Mouse (Mus musculus) retina, postnatal 7 days (tissue): ENCODE results near the gene Ddx54.

Experiments
- DNase-seq: peaks from one replicate; pipeline ENCODE4 v3.0.0-alpha.2; 2012; ENCODE audit warnings: low read depth, low spot score

Gene Ddx54

DNA sequence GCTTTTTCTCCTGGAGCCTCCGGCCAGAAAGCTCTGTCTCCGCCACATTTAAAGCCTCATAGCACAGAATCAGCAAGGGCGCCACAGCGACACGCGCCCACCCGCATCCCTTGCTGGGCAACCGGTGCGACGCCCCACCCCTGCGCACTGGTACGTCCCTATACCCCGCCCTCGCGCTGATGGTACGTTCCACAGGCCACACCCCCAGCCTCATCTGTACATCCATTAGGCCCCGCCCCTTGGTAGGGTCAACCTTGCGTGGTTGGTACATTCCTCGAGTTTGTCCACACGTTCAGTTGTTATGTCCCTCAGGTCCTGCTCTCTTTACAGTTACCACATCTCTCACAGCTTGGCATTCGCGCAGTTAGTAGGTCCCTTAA lies at the start of gene Ddx54, which contains the start of gene Rita1:
Gene Ddx54 (plus strand): TSS at position 298 of the 380 bp plus-strand sequence.
Gene Rita1 (minus strand): TSS at position 148 of the 380 bp plus-strand sequence.
- no peak for DNase-seq

DNA sequence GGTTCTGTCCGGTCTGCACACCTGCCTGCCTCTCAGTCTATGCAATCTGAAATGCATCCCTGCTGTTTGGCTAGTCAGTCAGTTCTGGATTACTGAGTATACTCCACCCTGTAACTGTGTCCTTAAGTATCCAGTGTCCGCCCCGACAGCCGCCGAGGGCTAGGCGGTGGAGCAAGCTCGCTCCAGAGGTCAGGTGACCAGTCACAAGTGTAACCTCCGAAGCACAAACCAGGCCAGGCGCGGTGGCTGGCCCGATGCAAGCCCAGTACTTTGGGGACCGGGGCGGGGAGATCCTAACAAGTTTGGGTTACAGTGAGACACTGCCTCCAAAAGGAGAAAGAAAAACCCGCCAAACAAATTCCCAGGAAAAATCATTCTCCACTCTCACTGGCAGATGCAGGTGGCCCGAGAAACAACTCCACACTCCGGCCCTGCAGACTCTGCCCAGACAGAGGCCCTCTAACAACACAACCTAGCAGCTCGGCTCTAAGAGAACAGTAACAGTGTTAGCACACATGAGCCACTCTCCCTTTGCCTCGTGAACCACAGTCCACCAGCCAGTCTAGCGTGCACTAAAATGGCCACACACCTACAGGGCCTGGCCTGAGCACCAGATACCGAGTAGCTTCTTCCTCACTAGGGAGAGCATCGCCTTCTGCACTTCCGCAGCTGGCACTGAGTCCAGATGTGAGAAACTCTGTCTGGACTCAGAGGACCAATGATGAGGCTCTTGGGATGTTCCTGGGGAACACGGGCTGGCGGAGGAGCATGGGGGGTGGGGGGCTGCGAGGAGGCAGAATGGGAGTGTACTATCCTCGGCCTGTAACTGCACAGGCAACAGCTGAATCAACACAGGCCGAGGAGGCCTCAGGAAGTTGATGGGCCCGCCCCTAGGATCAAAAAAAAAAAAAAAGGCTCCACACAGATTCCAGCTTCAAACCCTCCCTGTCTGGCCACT lies 49.3 kb upstream of the Ddx54 start:
- no peak for DNase-seq

DNA sequence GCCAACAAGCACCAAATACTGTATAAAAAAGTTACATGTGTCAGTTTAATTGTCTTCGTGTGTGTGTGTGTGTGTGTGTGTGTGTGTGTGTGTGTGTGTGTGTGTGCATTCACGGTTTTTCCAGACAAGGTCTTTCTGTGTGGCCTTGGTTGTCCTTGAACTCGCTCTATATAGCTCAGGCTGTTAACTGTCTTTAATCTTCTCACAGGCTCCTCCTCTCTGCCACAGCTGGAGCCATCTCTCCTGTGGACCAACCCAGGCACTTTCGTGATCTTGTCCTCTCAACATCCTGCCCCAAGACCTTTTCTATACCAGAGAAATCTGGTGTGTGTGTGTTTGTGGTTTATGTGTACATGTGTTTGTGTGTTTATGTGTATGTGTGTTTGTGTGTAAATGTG lies 48.6 kb upstream of the Ddx54 start:
- DNase-seq, result no peak

DNA sequence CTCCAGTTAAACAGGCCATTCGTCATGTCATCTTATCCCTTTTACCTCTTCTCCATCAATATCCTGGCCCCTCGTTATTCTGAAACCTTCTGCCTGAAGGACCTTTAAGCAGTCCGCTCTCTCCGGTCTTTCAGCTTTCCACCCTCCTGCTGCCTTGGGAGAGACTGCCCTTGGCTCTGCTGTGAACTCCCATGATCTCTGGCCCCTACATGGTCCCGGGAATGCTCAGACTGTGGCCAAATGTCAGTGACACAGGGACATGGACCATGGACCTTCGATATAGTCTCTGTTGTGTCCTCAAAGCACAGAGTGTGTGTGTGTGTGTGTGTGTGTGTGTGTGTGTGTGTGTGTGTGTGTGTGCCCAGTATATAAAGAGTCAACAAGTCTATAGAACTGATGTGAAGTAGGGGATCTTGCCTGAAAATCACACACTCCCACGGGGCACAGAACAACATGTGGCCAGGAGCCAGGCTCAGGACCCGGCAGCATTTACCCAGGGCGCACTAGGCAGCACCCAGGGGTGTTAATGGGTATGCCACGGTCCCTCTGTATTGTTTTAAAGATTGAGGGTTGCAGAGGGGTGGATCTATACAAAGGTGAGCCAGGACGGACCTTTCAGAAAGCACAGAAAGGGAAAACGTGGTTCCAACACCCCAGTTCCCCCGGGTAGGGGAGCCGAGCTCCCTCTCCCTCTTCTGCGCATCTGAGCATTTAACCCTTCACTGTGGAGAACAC lies 47.2 kb upstream of the Ddx54 start:
- no peak for DNase-seq

DNA sequence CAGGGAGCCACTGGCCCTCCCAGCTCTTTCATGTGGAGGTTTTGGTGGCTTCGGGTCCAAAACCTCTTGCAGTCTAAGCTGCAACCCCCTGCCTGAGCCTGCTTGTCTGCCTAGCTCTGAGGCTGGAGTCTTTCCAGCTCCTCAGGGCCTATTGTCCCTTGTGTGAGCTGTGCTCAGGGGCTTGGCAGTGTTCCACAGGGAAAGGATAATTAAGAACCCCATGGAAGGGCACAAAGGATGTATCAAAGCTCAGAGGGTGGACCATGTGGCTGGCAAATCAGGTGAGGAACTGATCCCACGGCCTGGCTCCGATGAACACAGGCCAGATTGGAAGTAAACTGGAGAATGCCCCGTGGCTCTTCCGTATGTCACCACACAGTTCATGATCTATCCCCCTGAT lies 46.4 kb upstream of the Ddx54 start:
- DNase-seq, result no peak

DNA sequence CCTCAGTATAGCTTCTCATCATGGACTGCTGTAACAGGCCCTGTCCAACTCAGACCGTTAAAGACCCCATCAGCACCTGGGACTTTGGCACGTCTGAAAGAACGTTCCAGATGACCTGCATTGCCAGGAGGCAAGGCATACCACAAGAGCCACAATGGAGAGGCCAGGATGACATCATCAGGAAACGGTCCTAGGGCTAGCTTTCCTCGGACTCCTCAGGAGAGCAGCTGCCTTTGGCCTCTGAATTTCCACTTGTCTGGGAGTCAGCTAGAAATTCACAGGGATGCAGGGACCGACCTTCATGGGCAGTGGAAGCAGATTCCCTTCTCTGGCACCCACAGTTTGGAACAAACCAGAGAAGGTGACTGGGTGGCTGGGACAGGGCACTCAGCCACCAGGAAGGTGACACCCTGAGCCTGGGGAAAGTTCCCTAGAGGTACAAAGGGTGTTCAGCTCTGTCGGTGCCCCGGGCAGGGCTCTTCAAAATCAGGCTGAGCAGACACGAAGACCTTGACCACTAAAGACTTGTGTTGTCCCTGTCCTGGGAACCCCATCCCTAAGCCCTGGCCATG lies 45.8 kb upstream of the Ddx54 start:
- no peak for DNase-seq

DNA sequence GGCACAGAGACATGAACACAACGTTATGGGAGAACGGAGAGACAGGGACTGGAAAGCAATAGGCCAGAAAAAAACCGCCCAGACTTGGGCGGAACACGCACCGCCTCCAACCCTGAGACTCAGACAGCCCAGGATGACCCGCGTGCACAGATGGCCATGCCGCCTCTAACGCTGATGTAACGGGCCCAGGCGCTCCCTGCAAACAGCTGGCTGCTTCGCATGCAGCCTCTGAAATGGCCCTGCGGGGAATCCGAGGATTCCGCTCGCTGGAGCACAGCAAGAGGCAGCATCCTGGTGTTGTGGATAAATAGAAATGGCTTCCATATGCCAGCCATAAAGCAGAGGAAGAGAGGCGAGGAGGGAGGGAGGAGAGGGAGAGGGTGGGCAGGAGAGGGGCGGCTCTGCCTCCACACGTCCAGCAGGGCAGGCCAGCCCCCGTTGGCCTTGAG lies 45.3 kb upstream of the Ddx54 start:
- DNase-seq, result peak; percentile 46

DNA sequence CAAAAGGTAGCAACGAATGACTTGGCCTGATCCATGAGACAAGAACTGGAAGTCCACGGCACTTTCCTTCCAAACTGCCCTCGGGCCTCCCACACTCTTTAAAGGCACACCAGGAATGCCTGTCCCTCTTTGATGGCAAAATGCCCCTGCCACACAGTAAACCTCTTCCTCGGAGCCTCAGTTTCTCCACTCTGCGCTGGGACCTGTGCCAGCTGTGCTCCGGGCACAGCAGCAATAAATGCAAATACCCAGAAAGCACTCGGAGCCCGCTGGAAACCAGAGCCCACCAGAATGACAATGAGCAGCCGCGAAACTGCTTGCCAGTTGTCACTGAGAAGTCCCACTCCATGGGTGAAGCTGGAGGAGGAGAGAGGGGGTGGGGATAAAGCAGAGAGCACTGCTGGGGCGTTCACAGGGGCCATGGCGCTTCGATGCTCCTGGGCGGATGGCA lies 44.8 kb upstream of the Ddx54 start:
- no peak for DNase-seq

DNA sequence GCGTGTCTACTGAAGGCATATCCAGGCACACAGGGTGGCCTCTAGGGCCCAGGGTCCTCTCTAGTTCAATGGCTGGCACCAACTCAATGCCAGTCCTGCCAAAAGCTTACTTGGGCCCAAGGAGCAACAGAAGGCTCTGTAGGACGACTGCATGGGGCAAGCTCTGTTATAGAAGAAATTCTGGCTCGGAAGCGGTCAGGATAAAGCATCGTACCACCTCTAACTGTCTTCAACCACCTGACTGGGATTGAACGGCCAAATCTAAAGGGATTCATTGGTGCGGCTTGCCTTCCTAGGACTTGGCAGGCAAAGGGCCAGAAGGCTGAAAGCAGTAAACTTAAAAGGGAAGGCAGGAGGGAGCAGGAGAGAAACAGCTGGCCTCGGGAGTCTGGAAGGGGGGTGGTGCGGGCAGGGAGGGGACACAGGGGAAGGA lies 44.2 kb upstream of the Ddx54 start:
- DNase-seq, result no peak

DNA sequence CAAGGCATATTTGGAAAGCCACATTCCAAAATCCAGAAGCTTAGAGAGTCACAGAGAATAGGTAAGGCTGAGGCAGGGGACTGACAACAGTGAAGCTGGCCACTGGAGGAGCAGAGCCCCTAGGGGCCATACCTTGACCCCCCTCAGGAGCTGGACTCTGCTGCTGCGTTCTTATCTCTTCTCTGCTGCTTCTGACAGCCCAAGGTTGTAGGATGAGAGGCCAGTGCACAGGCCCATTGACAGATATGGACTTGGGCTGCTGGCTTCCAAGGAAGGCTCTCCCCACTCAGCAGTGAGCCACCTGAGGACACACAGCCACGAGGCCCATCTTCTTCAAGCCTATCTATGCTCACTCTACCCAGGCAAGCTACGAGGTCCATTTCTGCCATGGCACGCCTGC lies 43.6 kb upstream of the Ddx54 start:
- no peak for DNase-seq

DNA sequence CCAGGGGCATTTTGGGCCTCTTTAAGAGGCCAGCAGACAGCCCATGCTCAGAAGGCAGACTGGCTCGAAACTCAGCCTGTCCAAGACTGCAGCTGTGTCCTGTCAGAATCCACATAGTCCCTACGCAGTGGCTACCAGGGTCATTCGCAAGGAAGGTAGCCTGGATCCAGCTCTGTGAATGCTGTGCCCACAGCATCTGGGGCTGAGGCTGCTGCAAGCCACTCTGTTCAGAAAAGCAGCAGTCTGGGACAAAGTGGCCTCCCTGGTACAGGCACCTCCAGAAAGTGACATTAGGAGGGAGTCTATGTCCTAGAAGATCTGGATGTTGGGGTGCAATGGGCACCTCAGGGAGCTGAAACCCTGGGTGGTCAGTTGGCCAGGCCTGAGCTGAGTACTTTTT lies 42.7 kb upstream of the Ddx54 start:
- no peak for DNase-seq

DNA sequence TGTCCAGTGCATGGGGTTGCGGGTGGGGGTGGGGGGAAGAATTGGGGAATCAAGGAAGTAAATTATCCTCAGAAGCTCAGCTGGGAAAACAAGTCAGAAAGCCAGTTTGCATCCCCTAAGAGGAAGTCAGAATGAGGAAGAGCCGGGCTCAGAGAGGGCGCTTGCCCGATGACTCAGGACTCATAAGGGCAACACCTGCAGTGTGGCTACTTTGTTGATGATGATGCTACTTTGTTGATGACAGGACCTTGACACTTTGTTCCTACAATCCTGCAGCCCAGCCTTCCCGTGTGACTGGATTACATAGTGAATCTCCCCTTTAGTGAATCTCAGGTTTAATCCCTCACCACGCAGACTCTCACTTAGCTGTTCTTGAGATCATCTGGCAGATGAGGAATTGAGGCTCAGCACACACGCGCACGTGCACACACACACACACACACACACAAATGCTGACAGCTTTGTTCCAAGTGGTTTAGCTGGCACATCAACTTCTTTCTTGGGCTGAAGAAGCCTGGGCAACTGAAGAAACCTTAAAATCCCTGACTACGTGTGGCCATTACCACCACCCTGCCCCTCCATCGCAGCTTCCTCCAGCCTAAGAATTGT lies 42.1 kb upstream of the Ddx54 start:
- DNase-seq, result no peak

DNA sequence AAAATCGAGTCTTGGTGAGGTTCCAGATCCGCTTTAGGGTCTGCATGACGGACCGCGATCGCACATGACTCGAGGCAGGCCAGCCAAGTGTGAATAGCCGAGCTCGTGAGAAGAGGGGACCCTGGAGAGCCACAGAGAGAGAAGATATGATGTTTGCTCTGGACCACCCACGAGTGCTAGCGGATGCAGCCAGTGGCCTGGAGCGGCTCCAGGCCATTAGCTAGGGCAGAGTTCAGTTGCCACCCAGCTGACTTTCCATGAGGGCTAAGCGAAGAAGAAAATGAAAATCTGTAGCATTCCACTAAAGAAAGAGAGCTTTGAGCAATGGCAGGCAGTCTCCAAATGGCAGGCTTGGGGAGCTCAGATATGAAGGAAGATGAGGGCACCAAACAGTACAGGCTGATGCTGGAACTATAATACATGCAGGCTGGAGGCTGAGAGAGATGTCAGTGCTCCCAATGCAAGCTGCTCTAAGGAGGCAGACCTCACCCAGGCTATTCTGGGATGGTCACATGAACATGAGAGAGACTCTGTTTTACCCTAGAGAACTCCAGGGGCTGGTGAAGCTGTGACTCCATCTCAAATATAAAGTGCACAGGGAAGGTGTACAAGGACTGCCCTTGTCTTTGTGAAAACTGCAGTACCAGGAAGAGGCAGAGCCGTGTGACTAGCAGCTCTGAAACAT lies 41.3 kb upstream of the Ddx54 start:
- no peak for DNase-seq

DNA sequence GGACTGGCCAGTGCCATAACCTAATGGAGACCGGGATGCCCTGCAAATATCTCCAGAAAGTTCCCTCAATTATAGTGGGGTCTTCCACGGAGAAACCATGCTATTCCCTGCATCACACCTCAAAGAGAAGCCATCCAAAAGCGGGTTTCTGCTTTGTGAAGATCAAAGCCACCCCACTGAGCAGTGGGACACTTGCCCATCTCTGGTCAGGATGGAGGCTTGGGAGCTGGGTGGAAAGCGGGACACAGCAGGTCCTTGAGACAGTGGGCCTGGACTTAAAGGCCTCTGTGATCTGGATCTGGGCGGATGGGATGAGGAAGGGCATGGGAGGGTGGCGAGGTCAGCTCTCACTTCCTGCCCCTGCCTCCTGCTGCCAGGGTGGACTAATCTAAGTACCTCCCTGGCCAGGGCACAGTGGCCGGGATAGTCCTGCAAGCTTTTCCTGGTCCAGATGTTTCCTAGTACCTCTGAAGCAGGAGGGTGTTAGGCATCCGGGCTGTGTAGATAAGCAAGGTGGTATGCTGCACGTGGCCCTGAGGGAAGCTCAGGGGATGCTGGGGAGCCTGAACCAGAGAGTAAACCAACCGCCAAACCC lies 38.0 kb upstream of the Ddx54 start:
- no peak for DNase-seq

DNA sequence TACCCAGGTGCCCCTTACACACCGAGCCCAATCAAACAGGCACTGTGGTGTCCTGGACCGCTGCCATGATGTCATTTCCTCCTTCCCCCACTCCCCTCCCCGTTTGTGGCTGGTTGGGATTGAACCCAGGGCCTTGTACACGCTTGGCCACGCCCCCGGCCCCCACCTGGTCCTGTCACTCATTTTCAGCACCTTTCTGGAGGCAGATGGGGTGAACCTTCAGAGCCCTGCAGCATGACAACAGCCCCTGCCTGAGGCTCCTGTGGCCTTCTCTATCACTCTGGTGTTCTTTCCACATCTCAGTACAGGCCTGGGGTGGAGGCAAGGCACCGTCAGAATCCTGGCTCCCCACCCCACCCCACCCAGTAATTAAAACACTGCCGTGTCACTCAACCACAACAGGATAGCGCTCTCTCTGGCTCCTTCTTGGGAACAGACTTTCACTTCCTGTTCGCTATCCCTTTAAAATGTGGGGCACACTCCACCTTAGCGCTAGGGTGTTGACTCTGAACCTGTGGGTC lies 35.7 kb upstream of the Ddx54 start:
- DNase-seq, result no peak

DNA sequence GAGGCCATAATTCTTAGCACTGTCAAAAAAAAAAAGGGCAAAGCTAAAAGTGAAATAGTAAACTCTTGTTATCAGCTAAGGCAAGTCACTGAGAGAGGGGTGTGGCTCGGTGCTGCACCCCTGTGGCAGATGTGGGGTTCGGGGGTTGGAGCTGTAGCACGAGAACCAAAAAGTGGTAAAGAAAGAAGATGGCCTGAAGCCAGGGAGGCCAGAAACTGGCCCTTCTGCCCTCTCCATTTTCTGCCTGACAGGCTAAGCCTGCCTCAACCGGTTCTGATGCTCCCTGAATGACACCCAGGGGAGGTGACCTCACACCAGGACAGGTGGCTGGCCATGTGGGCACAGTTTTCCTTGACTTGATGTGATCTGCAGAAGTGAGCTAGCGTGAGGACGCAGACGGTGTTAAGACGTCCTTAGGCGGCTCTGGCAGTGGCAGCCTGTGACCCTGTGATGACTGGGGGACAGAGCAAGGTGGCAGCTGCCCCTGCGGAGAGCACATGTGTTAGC lies 34.6 kb upstream of the Ddx54 start:
- DNase-seq, result no peak

DNA sequence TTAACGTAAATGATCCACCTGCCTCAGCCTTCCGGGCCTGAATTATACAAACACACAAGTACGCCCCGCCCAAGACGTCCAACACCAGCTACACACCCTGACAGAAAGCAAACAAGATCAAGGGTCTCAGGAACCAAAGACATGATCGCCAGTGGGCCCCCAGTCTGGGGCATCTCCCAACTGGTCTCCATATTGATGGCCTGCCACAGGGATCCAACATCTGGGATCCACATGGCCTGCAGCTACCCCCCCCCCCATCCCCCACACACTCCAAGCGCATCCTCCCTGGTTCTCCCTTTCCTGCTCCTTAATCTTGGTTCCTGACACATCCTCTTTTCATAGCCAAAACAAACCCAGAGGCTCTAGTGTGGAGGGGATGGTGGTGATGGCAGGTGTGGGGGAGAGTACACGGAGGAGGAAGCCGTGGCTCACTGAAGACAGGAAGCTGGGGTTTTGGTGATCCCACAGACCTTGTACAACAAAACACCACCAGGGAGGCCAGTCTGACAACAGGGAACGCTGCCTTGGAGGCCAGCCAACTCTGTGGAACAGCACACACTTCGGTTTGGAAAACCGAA lies 33.9 kb upstream of the Ddx54 start:
- DNase-seq, result no peak

DNA sequence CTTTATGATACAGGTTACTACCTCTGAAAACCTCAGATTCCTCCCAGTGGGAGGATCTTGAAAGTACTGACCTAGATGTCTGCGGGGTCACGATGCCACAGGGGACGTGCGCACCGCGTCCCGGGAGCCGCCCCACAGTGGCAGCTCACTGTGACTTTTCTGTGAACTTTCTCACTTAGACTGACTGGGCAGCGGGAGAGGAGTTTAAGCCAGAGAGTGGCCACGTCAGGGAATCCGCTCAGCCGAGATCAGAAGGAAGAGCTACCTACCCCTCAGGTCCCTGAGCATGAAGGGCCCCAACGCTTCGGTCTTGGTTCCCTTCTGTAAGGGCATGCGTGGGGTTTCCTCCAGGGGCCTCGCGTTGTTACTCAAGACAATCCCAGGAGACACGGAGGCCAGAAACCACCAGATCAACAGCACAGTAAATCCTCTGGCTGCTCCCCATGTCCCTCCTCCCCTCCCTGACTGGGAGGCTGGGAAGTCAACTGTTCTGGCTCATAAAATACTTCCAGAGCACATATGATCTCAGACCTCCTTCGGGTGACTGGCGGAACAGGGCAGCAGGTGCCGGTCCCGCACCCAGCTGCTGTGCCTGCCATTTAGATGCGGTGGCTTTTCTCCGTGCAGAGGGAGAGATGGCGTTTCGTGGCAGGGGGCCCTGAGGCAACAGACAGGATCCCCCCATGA lies 33.2 kb upstream of the Ddx54 start:
- no peak for DNase-seq

DNA sequence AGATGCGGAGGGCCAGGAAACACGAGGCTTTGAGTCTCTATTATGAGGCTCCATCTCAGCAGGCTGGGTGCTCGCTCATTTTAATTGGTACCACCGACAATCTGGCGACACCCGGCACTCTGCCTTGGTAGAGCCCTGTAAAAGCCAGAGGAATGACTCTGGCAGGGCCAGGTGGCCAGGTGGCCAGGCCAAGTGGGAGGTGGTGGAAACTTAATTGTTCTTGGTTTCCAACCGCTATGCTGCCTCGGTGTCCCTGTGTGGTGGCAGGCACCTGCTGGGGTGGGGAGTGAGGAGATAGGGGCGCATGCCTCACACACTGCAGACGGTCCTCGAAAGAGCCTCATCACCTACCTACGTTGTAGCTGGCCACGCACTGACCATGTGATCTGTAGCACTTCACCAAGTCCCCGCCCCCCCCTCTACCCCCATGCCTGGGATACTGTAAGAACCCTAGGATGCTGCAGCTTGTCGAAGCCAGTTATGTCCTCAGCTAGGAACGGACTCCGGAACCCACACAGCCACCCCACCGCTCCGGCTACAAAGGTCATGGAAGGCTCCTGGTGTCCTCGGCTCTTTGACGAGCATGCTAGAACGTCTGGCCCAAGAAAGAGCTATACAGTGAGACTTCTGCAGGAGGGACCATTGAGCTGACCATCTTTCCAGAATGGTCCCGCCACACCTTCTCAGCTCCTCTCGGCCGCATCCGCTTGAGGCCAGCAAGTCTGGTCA lies 32.5 kb upstream of the Ddx54 start:
- DNase-seq, result no peak
